Mouse (Mus musculus): ENCODE measurements around the gene Tbrg1. TPM values are rescaled to one million over a fixed set of nuclear protein-coding genes. Genes with fewer than 3 reads are reported as not detected.

Gene Tbrg1
- polyA plus RNA-seq, 1 experiment from 2014 or later, result 59.7 TPM

- ATAC-seq, result no peak
- 60% methylated on average over 3 of the region's 3 CpGs for WGBS (ENCODE audit: insufficient replicate concordance)
Observed at GRCm38 (mm10) chr9:37605089-37605488, 52.0 kb downstream of the Tbrg1 start.

GRCm38 (mm10) chr9:37600538-37601205 is 56.4 kb downstream of the Tbrg1 start:
- Histone ChIP-seq H3K36me3 (replicated peaks; ENCODE audit: insufficient read depth, low read length) (no peaks in the 10 kb centered on the region), H3K9me3 (ENCODE audit: low read length) (no peaks in the 10 kb centered on the region), H3K9ac (replicated peaks) (no peak overlapping the region), H3K27me3 (ENCODE audit: insufficient read depth, low read length) (no peaks in the 10 kb centered on the region), H3K27ac (ENCODE audit: low read depth) (no peak overlapping the region), H3K4me1 (ENCODE audit: insufficient read depth) (peaks cover 5% of the 10 kb centered on the region; the same call in 1 of the 2 replicates), H3K4me2 (ENCODE audit: low read depth, low read length) (no peak overlapping the region), H3K4me3 (ENCODE audit: low read depth, low read length) (no peak overlapping the region)
- TF ChIP-seq EP300 (IDR thresholded peaks at IDR 0.05; ENCODE audit: low read depth) (no peak), CTCF (IDR thresholded peaks at IDR 0.05; ENCODE audit: low read depth) (no peak)
- WGBS (ENCODE audit: insufficient replicate concordance), result 71% methylated on average over 2 of the region's 2 CpGs
- peak; percentile 71 for ATAC-seq
- DNase-seq, result peak; percentile 19

More at GRCm38 (mm10) chr9:37605089-37605488, 52.0 kb downstream of the Tbrg1 start:
- TF ChIP-seq CTCF (IDR thresholded peaks at IDR 0.05; ENCODE audit: low read depth) (no peak), EP300 (IDR thresholded peaks at IDR 0.05; ENCODE audit: low read depth) (no peak)
- Histone ChIP-seq H3K36me3 (replicated peaks; ENCODE audit: insufficient read depth, low read length) (no peaks in the 10 kb centered on the region), H3K27ac (ENCODE audit: low read depth) (no peak overlapping the region), H3K9ac (replicated peaks) (no peak overlapping the region), H3K4me3 (ENCODE audit: low read depth, low read length) (no peak overlapping the region), H3K9me3 (ENCODE audit: low read length) (no peaks in the 10 kb centered on the region), H3K4me1 (ENCODE audit: insufficient read depth) (peaks cover 5% of the 10 kb centered on the region; the same call in 1 of the 2 replicates), H3K4me2 (ENCODE audit: low read depth, low read length) (no peak overlapping the region), H3K27me3 (ENCODE audit: insufficient read depth, low read length) (no peaks in the 10 kb centered on the region)
- DNase-seq, result no peak

Other genes starting within 250 kb of the Tbrg1 start
- 0.05 and 0.06 TPM in 2 replicates for gene Robo3, start 224.1 kb downstream of the Tbrg1 start, polyA plus RNA-seq (2015; fragmentation: Nextera tagmentation; extraction: Ambion mirVana)
- 3.0 and 3.3 TPM in 2 replicates for gene Msantd2, start 168.0 kb downstream of the Tbrg1 start, polyA plus RNA-seq (2015; fragmentation: Nextera tagmentation; extraction: Ambion mirVana)
- gene Esam, start 129.2 kb downstream of the Tbrg1 start, polyA plus RNA-seq (2015; fragmentation: Nextera tagmentation; extraction: Ambion mirVana), result 16.2 and 18.2 TPM in 2 replicates
- gene Vsig2, start 118.1 kb downstream of the Tbrg1 start, polyA plus RNA-seq (2015; fragmentation: Nextera tagmentation; extraction: Ambion mirVana), result 0.88 and 1.3 TPM in 2 replicates
- gene Nrgn, start 104.4 kb downstream of the Tbrg1 start, polyA plus RNA-seq (2015; fragmentation: Nextera tagmentation; extraction: Ambion mirVana), result 7.4 and 9.3 TPM in 2 replicates
- 5.1 and 5.2 TPM in 2 replicates for gene Siae, start 101.6 kb downstream of the Tbrg1 start, polyA plus RNA-seq (2015; fragmentation: Nextera tagmentation; extraction: Ambion mirVana)
- gene Spa17, start 43.6 kb downstream of the Tbrg1 start, polyA plus RNA-seq (2015; fragmentation: Nextera tagmentation; extraction: Ambion mirVana), result 2.2 and 2.5 TPM in 2 replicates
- not detected in 2 replicates for gene Panx3, start 11.9 kb upstream of the Tbrg1 start, polyA plus RNA-seq (2015; fragmentation: Nextera tagmentation; extraction: Ambion mirVana)
- not detected in 2 replicates for gene Olfr160, start 58.9 kb upstream of the Tbrg1 start, polyA plus RNA-seq (2015; fragmentation: Nextera tagmentation; extraction: Ambion mirVana)
- not detected in 2 replicates for gene Olfr874, start 87.8 kb upstream of the Tbrg1 start, polyA plus RNA-seq (2015; fragmentation: Nextera tagmentation; extraction: Ambion mirVana)
- gene Olfr875, start 114.5 kb upstream of the Tbrg1 start, polyA plus RNA-seq (2015; fragmentation: Nextera tagmentation; extraction: Ambion mirVana), result not detected in 2 replicates
- not detected in 2 replicates for gene Olfr876, start 145.7 kb upstream of the Tbrg1 start, polyA plus RNA-seq (2015; fragmentation: Nextera tagmentation; extraction: Ambion mirVana)
- not detected in 2 replicates for gene Olfr877, start 197.0 kb upstream of the Tbrg1 start, polyA plus RNA-seq (2015; fragmentation: Nextera tagmentation; extraction: Ambion mirVana)
- gene Olfr145, start 239.4 kb upstream of the Tbrg1 start, polyA plus RNA-seq (2015; fragmentation: Nextera tagmentation; extraction: Ambion mirVana), result not detected in 2 replicates